Mouse (Mus musculus): ENCODE data around the gene Mbtps2.

Gene Mbtps2

DNA sequence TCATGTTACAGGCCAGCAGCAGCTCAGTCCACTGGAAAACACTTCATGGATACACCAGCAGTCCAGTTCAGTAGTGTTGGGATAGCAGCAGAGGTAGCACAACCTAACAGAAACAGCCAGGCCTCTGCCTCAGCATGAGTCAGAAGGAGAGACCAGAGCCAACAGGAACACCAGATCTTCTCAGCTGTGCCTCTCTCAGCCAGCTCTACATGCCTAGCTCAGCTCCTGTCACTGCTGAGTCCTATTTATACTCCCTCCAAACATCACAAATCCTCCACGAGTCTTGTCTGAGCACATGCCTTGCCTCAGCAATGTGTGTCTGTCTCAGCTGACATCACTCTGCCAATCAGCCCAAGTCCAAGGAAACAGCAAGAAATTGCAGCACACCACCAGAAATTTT lies 94.0 kb downstream of the Mbtps2 start:
- DNase-seq (ENCODE audit: low read depth, low spot score) = peak; percentile 20

DNA sequence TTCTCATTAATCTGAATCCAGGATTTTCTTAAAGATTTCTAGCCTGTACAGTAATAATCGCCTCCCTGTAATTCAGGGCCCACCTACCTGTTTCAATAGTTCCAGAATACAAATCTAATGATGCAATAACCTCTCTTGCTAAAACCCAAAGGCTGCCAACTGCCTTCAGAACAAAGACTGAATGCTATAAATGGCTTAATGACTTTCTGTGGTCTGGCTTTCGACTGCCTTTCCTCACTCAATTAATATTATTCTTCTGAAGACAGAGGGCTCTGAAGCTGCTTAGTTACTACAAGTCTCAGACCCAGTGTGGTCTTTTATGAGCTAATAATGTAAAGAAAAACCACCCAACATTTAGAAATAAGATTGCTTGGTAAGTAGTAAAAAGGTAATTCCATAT lies 96.6 kb downstream of the Mbtps2 start:
- no peak for DNase-seq (ENCODE audit: low read depth, low spot score)

DNA sequence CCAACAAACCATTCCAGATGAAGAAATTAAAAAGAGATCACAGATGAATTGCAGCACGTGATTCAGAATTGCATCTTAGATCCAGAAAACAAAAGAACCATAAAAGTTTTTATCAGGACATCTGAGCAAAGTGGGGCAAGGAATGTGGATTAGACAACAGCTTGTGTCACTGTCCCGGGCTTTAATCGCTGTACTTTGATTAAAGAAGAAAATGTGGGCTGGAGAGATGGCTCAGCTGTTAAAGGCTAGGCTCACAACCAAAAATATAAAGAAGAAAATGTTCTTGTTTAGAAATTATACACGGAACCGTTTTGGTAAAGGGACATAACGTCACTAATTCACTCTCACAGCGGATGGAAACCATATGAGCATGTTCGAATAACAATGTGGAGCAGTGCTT lies 98.5 kb downstream of the Mbtps2 start:
- no peak for DNase-seq (ENCODE audit: low read depth, low spot score)

DNA sequence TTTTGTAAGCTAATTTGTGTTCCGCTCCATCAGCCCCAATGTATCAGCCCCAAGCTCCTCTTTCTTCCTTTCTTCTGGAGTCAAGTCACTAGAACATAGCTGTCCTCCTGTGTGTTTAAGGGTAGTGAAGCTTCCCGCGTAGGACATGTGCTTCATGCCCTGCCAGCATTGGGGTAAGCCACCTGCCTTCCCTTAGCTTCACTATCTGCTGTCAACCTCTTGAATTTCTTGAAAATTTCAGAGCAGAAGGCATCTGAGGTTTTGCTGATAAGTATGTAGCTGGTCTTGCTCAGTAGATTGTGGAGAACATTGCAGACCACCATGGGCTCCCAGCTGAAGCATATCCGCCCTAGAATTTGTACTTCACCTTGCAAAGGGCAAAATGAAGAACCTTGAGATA lies 105.4 kb downstream of the Mbtps2 start:
- no peak for DNase-seq (ENCODE audit: low read depth, low spot score)

DNA sequence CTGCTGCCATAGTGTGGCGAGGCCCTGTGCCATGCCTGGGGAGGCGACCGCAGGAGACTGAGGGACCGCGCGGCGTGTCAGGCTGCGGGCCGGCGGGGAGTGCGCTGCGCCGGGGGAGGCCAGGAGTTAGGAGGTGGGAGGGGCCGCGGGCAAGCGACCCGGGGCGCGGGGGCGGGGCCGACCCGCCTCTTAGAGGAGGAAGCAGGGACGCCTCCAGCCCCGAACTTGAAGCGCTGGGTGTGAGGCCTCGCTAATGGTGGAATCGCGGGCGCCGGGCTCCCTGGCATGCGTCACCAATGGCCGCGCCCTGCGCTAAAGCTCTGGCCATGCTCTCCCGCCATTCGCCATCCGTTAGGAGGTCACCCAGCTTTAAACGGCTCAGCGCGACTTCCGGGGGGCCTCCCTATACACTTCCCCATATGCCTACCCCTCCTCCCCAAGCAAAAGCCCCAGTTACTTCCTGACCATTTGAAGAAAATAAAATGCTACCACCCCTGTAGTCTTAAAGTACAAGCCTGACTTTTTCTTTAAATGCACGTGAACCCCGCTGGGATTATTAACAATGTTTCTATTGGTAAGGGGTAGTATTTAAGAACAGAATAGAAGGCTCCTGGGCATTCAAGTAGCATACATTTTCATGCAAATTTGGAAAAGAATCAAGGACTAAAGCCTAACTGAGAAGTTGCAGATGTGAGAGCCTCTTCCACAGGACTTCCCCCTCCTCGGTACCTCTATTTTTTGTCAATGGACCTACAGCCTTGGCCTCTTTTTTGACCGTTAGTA lies 106.4 kb downstream of the Mbtps2 start, which contains the start of gene Sms:
Gene Sms (minus strand): TSS at position 344 of the 783 bp plus-strand sequence.
- peak; percentile 74 for DNase-seq (ENCODE audit: low read depth, low spot score)

DNA sequence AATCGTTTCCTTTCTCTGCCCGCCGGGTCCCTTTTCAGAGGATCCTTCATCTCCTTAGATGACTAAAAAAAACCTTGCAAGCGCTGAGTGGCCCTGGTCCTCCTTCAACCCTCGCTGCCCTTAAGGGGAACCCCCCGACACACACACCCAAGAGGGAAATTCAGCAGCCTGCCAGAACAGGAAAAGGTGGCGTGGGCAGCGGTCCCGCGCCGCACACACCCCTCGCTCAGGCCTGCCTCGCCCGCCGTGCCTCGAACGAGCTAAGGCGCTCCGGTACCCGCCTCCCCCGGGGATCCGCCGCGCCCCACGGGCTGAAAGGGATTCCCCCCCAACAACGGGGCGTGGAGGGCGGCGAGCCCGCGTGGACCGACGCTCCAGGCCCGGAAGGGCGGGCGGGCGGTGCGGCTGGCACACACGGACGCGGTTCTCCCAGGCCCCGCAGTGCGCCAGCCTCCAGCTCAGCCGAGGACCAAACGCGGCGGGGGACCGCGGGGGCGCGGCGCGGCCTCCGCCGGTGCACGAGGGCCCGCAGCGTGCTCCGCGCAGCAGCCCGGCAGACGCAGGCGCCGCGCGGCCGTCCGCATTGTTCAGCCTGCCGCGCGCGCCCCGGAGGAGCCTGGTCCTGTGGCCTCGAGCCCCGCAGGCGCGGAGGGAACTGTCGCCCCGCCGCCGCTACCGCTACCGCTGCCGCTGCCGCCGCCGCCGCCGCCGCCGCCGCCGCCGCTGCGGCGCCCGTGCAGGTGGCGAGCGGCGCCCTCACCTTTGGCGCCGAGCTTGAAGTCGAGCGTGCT lies 107.2 kb downstream of the Mbtps2 start:
- DNase-seq (ENCODE audit: low read depth, low spot score) = peak; percentile 59

DNA sequence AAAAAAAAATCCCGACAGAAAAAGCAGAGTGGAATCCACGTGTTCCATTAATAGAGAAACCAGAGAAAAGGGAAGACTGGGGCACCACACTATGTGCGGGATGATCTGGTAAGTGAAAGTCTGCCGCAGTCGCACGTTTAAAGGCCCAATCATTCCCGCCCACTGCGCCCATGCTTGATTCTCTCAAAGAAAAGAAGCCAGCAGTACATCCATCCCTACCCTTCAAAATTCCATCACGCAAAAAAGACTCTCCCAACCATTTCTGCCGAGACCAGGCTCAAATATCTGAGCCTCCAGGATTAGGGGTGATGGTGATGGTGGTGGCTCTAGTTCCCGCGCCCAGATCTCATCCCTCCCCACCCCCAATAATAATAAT lies 107.8 kb downstream of the Mbtps2 start:
- DNase-seq (ENCODE audit: low read depth, low spot score) = peak; percentile 50

DNA sequence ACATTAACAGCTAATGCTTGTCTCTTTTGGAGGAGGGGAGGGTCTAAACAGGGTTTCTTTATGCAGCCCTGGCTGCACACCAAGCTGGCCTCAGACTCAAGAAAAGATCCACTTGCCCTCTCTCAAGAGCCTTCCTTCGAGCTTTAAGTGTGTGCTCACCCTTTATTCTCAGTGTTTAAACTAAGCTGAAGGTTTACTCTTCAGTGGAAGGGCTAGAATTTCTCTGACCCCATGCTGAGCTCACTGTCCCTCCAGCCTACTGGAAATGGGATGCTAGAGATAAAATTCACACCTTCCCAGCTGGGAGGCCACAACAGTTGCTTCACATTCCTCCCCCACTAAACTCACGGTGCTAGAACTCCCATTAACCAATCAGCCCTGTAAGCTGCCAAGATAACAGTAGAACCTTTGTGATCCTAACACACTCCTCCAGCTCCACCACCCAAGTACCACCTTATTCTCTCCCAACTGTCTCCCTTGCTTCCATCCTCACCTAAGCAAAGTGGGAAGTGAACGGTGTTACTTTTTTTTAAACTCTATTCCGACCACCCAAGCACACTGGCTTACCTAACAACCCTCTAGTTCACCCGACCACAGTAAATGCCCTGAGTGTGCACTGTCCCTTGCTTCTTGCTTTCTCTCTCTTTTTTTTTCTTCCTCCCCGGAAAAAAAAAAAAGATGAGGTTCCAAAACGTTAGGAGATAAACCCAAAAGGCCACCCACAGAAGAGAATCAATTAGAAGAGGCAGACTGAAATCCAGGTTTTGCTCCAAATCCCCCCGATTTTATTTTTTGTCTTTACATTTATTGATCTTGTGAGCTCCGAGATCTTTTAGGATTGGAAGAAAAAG lies 108.4 kb downstream of the Mbtps2 start:
- DNase-seq (ENCODE audit: low read depth, low spot score) = peak; percentile 22

DNA sequence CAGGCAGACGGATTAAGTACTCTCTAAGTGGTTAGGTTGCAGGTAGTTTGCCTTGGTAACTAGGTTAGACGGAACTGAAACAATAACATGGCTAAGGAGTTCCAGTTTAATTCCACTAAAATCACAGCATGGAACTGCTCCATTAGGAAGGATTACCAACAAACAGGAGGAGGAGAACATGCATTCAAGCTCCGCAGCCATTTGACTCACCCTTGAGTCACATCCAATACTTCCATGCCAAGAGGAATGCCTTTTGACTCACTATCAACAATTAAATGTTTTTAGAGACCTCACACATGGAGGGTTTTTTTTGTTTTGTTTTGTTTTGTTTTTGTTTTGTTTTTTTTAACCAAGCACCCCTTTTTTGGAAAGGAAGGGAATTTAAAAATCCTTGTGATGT lies 109.7 kb downstream of the Mbtps2 start:
- DNase-seq (ENCODE audit: low read depth, low spot score) = peak; percentile 62

DNA sequence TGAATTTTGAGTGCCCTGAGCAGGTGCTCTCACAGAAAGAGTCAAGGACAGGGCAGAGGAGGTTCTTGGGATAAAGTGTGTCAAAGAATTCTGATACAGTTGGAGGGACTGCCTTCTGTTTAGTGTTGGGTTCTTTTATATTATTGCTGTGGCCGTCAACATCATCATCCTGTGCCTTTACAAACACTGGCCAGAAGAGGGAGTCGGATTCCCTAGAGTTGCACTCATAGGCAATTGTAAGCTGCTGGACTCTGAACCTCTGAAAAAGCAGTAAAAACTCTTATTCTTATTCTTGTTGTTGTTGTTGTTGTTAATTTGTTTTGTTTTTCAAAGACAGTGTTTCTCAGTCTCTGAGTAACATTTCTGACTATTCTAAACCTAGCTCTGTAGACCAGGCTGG lies 111.8 kb downstream of the Mbtps2 start:
- DNase-seq (ENCODE audit: low read depth, low spot score) = peak; percentile 67
